Mouse (Mus musculus) heart, postnatal 0 days (tissue): ENCODE measurements around the gene Zfp418. TPM values are rescaled to one million over a fixed set of nuclear protein-coding genes. Genes with fewer than 3 reads are reported as not detected.

Experiments used
- polyA plus RNA-seq: library from polyadenylated mRNA; unstranded; fragments of >200 nt; fragmentation: Nextera tagmentation; extraction: Ambion mirVana; gene quantifications from 2 replicates; pipeline ENCODE4 v1.2.1, GENCODE M21; 2015
- total RNA-seq: library from RNA; depleted of rRNA; stranded (reverse); fragments of >200 nt; gene quantifications from 2 replicates; pipeline ENCODE4 v1.2.3, GENCODE M21; 2014; ENCODE audit warnings: low replicate concordance; rRNA removed

Zfp418 gene
- total and polyA plus RNA-seq, 2 experiments from 2014 or later, result 0.56 TPM; not detected in 1

Other genes with a start within 250 kb of the Zfp418 start
- gene Aurkc, start 176.0 kb upstream of the Zfp418 start, total RNA-seq, result not detected in 2 replicates
- not detected in 2 replicates for gene Aurkc, start 176.0 kb upstream of the Zfp418 start, polyA plus RNA-seq
- 6.9 and 8.2 TPM in 2 replicates for gene Zfp954, start 49.8 kb upstream of the Zfp418 start, total RNA-seq
- gene Zfp954, start 49.8 kb upstream of the Zfp418 start, polyA plus RNA-seq, result 5.3 and 6.1 TPM in 2 replicates
- gene Zfp773, start 34.6 kb upstream of the Zfp418 start, total RNA-seq, result 0.04 TPM in 2 replicates
- 0.48 and 0.57 TPM in 2 replicates for gene Zfp773, start 34.6 kb upstream of the Zfp418 start, polyA plus RNA-seq
- 2.2 and 2.4 TPM in 2 replicates for gene Zfp772, start 38.7 kb downstream of the Zfp418 start, total RNA-seq
- 2.3 and 2.8 TPM in 2 replicates for gene Zfp772, start 38.7 kb downstream of the Zfp418 start, polyA plus RNA-seq
- 0.88 TPM in 1 of 2 replicates, not detected in the other for gene Vmn2r29, start 76.0 kb downstream of the Zfp418 start, total RNA-seq
- gene Vmn2r29, start 76.0 kb downstream of the Zfp418 start, polyA plus RNA-seq, result not detected in 2 replicates
- gene Gm45844, start 107.0 kb downstream of the Zfp418 start, total RNA-seq, result 1.8 TPM in 1 of 2 replicates, not detected in the other
- 1.7 and 2.4 TPM in 2 replicates for gene Gm45844, start 107.0 kb downstream of the Zfp418 start, polyA plus RNA-seq
- gene Clcn4, start 129.5 kb downstream of the Zfp418 start, total RNA-seq, result 43.2 and 57.6 TPM in 2 replicates
- 50.9 and 53.9 TPM in 2 replicates for gene Clcn4, start 129.5 kb downstream of the Zfp418 start, polyA plus RNA-seq
- not detected in 2 replicates for gene Vmn2r30, start 166.3 kb downstream of the Zfp418 start, total RNA-seq
- gene Vmn2r30, start 166.3 kb downstream of the Zfp418 start, polyA plus RNA-seq, result not detected in 2 replicates
- gene Gm45783, start 203.2 kb downstream of the Zfp418 start, total RNA-seq, result not detected in 2 replicates
- gene Gm45783, start 203.2 kb downstream of the Zfp418 start, polyA plus RNA-seq, result not detected in 2 replicates
- gene Vmn2r31, start 228.4 kb downstream of the Zfp418 start, total RNA-seq, result not detected in 2 replicates
- not detected in 2 replicates for gene Vmn2r31, start 228.4 kb downstream of the Zfp418 start, polyA plus RNA-seq